Mouse (Mus musculus) c-Kit-positive CD71-negative TER-119-negative erythroid progenitor cells, embryonic 14.5 days (primary cell): Measurements from ENCODE around the gene Pprc1.
A peak's percentile ranks its signal among the peaks of the same experiment; 100 is the strongest.

Experiments used
- DNase-seq: peaks from one replicate; pipeline ENCODE4 v3.0.0-alpha.2; 2013; ENCODE audit warnings: low read depth

Pprc1 gene

DNA sequence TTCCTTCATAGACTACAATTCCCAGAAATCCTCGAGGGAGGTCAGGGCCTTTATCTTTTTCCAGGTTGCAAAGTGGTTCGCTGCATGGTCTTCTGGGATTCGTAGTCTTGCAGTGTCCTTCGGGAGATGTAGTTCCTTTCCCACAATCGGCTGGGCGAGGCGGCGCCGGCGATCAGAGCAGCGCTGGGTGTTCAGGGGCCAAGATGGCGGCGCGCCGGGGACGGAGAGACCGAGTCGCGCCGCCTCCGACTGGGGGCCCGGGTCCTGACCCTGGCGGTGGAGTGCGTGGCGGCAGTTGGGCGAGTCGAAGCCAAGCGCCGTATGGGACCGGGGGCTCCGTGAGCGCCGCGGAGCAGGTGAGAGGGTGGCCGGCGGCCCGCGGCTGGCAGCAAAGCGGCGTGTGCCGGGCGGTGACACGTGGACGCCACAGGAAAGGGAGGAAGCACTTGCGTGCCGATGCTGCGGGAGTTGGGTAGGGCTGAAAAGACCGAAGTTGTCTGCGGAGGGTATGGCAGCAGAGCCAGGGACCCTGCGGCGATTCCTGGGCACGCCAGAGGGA lies 11.8 kb downstream of the Pprc1 start:
- DNase-seq: peak; percentile 90

DNA sequence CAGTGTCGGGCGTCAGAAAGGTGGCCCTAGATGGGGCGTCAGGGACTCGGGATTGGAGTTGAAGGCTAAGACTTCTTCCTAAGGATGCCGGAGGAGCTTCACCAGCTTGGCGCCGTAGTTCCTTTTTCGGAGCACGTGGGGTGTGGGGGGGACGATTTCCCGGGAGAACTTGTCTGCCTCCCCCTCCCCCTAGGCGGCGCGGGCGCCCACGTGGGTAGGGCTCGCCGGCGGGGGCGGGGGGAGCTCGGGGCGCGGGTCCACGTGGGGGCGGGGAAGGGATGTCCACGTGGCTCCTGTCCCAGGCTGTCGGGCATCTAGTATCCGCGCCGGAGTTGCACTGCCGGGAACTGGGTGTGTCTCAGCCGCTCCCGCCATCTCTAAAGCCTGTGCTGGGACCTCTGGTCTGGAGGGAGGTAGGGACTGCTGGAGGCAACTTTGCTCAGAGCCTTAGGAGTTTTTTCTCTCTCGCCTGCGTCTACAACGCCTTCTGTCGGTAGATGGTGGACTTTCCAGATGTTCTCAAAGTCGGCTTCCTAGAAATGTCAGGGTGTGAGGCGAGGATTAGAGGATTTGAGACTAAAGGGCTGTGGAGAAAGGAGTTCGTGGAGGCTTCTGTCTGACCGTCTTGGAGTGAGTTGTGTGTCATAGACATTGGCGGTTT lies 12.4 kb downstream of the Pprc1 start:
- DNase-seq: peak; percentile 74

- DNase-seq: no peak
These were observed 13.8 kb downstream of the Pprc1 start for GRCm38 (mm10) chr19:46058466-46058865.

GRCm38 (mm10) chr19:46060845-46061244 lies 16.2 kb downstream of the Pprc1 start:
- DNase-seq: no peak

DNA sequence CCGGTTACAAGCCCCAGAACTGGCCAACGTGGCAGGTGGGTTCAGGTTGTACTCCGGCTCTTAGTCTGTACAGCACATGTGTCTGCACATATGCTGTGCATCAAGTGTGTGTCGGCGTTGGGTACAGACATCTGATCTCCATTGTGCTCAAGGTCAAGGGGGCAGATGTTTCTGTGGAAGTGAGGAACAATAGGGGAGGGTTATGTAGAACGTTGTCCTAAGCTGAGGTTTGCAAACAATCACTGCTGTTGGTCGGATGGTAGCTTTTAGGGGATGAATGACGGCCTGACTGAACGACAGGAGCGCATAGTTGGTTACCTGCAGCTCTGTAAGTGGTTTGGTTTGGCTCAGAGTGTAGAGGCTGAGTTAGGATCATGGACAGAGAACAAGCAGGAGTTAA lies 23.4 kb downstream of the Pprc1 start:
- DNase-seq: no peak

DNA sequence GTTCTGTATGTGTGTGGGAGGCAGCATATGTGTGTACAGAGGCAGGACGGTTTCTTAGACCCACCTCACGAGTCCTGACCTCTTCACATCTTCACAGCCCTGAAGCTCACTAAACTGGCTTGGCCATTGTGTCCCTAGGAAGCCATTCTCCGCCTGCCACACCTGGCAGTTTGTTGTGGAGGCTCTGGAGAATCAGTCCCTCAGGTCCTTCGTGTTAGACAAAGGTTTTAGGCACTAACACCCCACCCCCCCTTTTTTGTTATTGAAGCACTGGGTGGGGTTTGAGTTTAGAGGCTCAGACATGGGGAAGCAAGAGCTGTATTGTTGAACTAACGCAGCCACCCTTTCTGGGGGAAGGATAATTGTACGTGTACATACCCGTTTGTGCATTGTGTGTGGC lies 28.6 kb downstream of the Pprc1 start:
- no peak for DNase-seq

- no peak for DNase-seq
These were observed 29.6 kb downstream of the Pprc1 start for GRCm38 (mm10) chr19:46074266-46074665.

GRCm38 (mm10) chr19:46075616-46076607 lies 31.2 kb downstream of the Pprc1 start, which contains the start of gene Nolc1:
TSS of gene Nolc1 (plus strand) at chr19:46075863.
- DNase-seq: peak; percentile 98

- no peak for DNase-seq
These were observed 33.8 kb downstream of the Pprc1 start for GRCm38 (mm10) chr19:46078535-46078934.

DNA sequence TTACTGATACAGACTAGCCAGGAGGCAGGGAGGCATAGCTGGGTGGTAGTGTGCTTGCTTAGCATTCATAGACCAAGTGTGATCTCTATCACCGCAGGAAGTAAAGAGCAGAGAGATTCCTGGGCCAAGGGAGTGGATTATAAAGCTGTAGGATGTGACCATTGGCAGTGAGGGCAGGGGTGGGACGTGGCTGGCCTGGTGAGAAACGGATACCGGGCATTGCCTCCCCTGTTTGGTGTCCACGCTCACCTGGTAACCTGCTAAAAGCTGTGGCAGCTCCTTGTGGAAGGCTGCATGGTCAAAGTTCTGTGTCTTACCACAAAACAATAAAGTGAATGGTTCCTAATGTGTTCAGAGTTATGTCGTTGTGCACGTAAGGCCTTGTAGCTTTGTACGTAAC lies 40.5 kb downstream of the Pprc1 start:
- DNase-seq: no peak

GRCm38 (mm10) chr19:46086337-46086736 lies 41.7 kb downstream of the Pprc1 start:
- peak; percentile 73 for DNase-seq

- no peak for DNase-seq
These were observed 43.2 kb downstream of the Pprc1 start for GRCm38 (mm10) chr19:46087871-46088270.

GRCm38 (mm10) chr19:46091641-46092040 lies 47.0 kb downstream of the Pprc1 start:
- DNase-seq: no peak

GRCm38 (mm10) chr19:46094144-46094543 lies 49.5 kb downstream of the Pprc1 start:
- DNase-seq: no peak

- no peak for DNase-seq
These were observed 50.6 kb downstream of the Pprc1 start for GRCm38 (mm10) chr19:46095291-46095690.

GRCm38 (mm10) chr19:46096396-46096795 lies 51.7 kb downstream of the Pprc1 start:
- DNase-seq: no peak

GRCm38 (mm10) chr19:46099561-46099960 lies 54.9 kb downstream of the Pprc1 start:
- DNase-seq: no peak

GRCm38 (mm10) chr19:46103437-46104186 lies 58.9 kb downstream of the Pprc1 start:
- no peak for DNase-seq

GRCm38 (mm10) chr19:46104187-46104557 lies 59.5 kb downstream of the Pprc1 start:
- no peak for DNase-seq

- no peak for DNase-seq
These were observed 65.5 kb downstream of the Pprc1 start for GRCm38 (mm10) chr19:46110214-46110613.

GRCm38 (mm10) chr19:46110781-46111180 lies 66.1 kb downstream of the Pprc1 start:
- no peak for DNase-seq

DNA sequence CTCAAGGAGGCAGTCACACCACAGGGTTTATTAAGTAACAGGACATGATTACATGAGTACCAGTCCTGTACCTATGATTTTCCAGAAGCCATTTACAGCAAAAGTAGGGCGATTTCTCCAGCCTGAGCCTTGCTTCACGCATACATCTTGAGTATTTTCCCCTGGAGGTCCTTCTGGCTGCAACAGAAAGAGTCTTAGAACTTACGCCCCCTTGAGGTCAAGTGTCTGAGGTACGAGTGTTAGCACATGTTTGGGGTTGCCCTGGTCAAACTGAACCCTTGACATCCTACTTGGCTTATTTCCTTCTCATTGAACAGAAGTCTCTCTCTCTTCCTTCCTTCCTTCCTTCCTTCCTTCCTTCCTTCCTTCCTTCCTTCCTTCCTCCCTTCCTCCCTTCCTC lies 69.9 kb downstream of the Pprc1 start:
- no peak for DNase-seq
